Mouse (Mus musculus): ENCODE measurements at regions not wholly inside any gene's neighbourhood (a gene's known extent, or its start where the extent isn't known, plus 50 kb on each side); places are given as distances from the start of the nearest gene placed in this dataset.

GRCm38 (mm10) chr16:8351424-8351823, 73.5 kb downstream of the Tmem114 start:
- DNase-seq (ENCODE audit: low read depth, low spot score): no peak

- DNase-seq (ENCODE audit: low read depth, low spot score): no peak
Measured at GRCm38 (mm10) chr16:8349148-8349547, 75.8 kb downstream of the Tmem114 start.

- no peak for DNase-seq (ENCODE audit: low read depth, low spot score)
Measured at GRCm38 (mm10) chr16:8348645-8349044, 76.3 kb downstream of the Tmem114 start.

- peak; percentile 53 for DNase-seq (ENCODE audit: low read depth, low spot score)
Measured at GRCm38 (mm10) chr16:8345216-8345615, 79.7 kb downstream of the Tmem114 start.

GRCm38 (mm10) chr16:8333081-8333710, 91.7 kb downstream of the Tmem114 start:
- peak; percentile 80 for DNase-seq (ENCODE audit: low read depth, low spot score)

GRCm38 (mm10) chr16:8311996-8312395, 112.9 kb downstream of the Tmem114 start:
- no peak for DNase-seq (ENCODE audit: low read depth, low spot score)

GRCm38 (mm10) chr16:8306389-8306788, 118.5 kb downstream of the Tmem114 start:
- peak; percentile 80 for DNase-seq (ENCODE audit: low read depth, low spot score)
